Mouse (Mus musculus) stomach, embryonic 16.5 days (tissue): Measurements from ENCODE around the gene Susd6. TPM values are rescaled to one million over a fixed set of nuclear protein-coding genes. Genes with fewer than 3 reads are reported as not detected.
"Not testable (repeated sequence)": the region's sequence is repeated elsewhere in the genome, so short reads cannot be mapped to it uniquely, and the experiment has no call there.

ENCODE experiments used
- ATAC-seq: fragments of 200-750 bp; cut with Nextera tagmentation; 2 replicates; pipeline ENCODE4 v1.8.0; 2017; ENCODE audit warnings: moderate number of reproducible peaks, moderate TSS enrichment; ENCODE audit not compliant: insufficient read depth, low FRiP score
- H3K27ac ChIP-seq: fragments of 300-500 bp; sonication (generic); 2 replicates; pipeline ENCODE4 v1.5.1; 2014; ENCODE audit warnings: low read length
- H3K27me3 ChIP-seq: fragments of 300-500 bp; sonication (generic); 2 replicates; pipeline ENCODE4 v1.6.1; 2014; ENCODE audit warnings: low read length, control low read depth, mixed read lengths; ENCODE audit not compliant: control insufficient read depth, insufficient read depth
- H3K36me3 ChIP-seq: fragments of 300-500 bp; sonication (generic); 2 replicates; pipeline ENCODE4 v1.6.1; 2014; ENCODE audit warnings: low read length; ENCODE audit not compliant: control insufficient read depth, insufficient read depth
- H3K4me1 ChIP-seq: fragments of 300-500 bp; sonication (generic); 2 replicates; pipeline ENCODE4 v1.6.1; 2014; ENCODE audit warnings: low read length, control low read depth, mixed read lengths; ENCODE audit not compliant: control insufficient read depth, insufficient read depth
- H3K4me2 ChIP-seq: fragments of 300-500 bp; sonication (generic); 2 replicates; pipeline ENCODE4 v1.6.1; 2014; ENCODE audit warnings: low read depth, low read length, mixed read lengths
- H3K4me3 ChIP-seq: fragments of 300-500 bp; sonication (generic); replicated peaks from 2 replicates; pipeline ENCODE4 v1.5.1; 2014; ENCODE audit warnings: mild to moderate bottlenecking, low read length
- H3K9ac ChIP-seq: fragments of 300-500 bp; sonication (generic); 2 replicates; pipeline ENCODE4 v1.6.1; 2014; ENCODE audit warnings: low read length
- H3K9me3 ChIP-seq: fragments of 300-500 bp; sonication (generic); replicated peaks from 2 replicates; pipeline ENCODE4 v1.6.1; 2016; ENCODE audit warnings: low read length, control low read depth; ENCODE audit not compliant: control insufficient read depth
- WGBS: fragments of 180-500 bp; shearing (Covaris S2); extraction: QIAGEN DNeasy Blood & Tissue Kit; methylation state at CpG from one replicate; pipeline ENCODE4 v1.1.7; 2014; 5-methylcytosine and 5-hydroxymethylcytosine counted together
- polyA plus RNA-seq: library from polyadenylated mRNA; unstranded; fragments of >200 nt; fragmentation: Nextera tagmentation; extraction: Ambion mirVana; gene quantifications from 2 replicates; pipeline ENCODE4 v1.2.1, GENCODE M21; 2015

Gene Susd6
- polyA plus RNA-seq, 1 experiment from 2014 or later: 17.6 TPM

DNA sequence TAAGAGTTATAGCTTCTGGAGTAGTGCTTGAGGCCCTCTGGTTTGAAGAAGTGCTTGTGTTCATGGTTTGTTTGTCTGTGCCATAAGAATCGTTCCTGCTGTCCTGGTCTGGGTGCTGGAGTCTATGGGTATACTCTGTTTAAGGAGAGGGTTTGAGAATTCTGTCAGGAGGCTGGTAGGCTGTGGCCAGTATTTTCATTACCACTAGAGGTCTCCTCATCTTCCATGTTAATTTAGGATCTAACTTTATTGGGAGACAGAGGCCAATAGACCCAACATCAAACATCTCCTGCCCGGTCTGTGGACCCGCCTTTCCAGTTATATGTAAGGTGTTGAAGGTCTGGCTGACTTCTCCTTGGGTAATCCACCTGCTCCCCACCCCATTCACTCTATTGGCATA, 7.4 kb upstream of the Susd6 start:
- no peak overlapping the region for H3K4me2 ChIP-seq
- 49% methylated on average over 3 of the region's 3 CpGs for WGBS
- no peaks in the 10 kb centered on the region for H3K36me3 ChIP-seq
- no peak overlapping the region for H3K9ac ChIP-seq
- no peak for ATAC-seq
- no peaks in the 10 kb centered on the region for H3K27me3 ChIP-seq
- H3K4me3 ChIP-seq: no peak overlapping the region
- no peak overlapping the region for H3K27ac ChIP-seq
- H3K9me3 ChIP-seq: no peaks in the 10 kb centered on the region
- H3K4me1 ChIP-seq: 0 out of 2 replicates have a peak, but pooled peaks cover 3% of the 10 kb centered on the region

DNA sequence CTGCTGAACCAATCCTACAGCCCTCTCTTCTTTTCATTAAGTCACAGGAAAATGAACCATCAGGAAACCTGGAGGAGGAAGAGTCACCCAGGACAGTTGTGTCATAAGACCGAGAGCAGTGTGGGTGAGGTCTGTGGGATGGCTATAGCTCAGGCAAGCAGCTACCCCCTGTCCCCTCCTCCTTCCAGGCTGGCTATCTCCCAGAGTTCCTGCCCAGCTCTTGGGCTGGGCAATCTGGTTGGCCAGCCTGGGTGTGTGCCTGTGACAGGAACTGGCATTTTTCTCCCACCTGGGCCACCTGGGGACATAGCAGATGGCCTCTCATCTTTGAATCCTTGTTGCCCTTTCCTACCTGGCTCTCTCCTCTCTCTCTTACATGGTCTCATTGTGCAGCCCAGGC, 6.4 kb upstream of the Susd6 start:
- WGBS: 55% methylated on average over 1 of the region's 1 CpGs
- no peak for ATAC-seq
- no peak overlapping the region for H3K9ac ChIP-seq
- H3K9me3 ChIP-seq: no peaks in the 10 kb centered on the region
- H3K36me3 ChIP-seq: no peaks in the 10 kb centered on the region
- H3K4me2 ChIP-seq: no peak overlapping the region
- no peak overlapping the region for H3K4me3 ChIP-seq
- H3K4me1 ChIP-seq: 0 out of 2 replicates have a peak, but pooled peaks cover 3% of the 10 kb centered on the region
- no peaks in the 10 kb centered on the region for H3K27me3 ChIP-seq
- no peak overlapping the region for H3K27ac ChIP-seq

DNA sequence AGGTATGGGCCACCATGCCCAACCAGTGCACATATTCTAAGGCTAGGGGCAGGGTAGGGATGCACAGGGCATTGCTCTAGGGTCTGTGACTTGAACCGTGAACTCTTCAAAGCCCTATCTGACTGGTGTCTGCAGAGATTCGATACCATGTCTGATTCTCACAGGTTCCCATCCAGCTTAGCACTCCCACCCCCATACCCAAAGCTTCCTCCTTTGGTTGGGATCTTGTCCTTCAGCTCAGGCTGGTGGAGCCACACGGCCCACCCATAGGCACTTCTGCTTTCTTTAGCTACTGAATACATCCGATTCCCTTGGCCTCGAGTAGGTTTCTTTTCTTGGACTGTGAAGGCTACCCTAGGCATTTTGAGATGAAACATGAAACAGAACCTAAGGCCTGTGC, 5.3 kb upstream of the Susd6 start:
- 75% methylated on average over 5 of the region's 5 CpGs for WGBS
- Histone ChIP-seq H3K9me3 (no peaks in the 10 kb centered on the region), H3K36me3 (no peaks in the 10 kb centered on the region)

DNA sequence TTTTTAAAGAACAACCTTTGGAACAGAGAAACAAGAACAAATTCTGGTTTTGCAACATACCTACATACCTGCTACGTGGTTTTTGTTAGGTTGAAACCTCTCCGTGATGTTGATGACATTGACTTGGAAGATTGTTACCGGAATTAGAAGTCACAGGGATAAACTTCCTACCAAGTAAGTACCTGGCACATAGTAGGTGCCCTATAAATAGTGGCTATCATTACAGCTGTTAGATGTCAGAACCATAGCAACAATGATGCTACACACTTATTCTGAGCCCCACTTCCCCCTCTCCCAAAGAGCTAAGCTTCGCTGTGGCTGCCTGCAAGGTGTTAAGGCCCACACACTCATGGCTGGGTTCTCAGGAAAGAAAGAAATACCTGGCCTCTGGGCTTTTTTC, 4.7 kb upstream of the Susd6 start:
- 86% methylated on average over 4 of the region's 4 CpGs for WGBS
- ATAC-seq: no peak
- H3K27me3 ChIP-seq: no peaks in the 10 kb centered on the region
- 0 out of 2 replicates have a peak, but pooled peaks cover 3% of the 10 kb centered on the region for H3K4me1 ChIP-seq
- H3K4me3 ChIP-seq: no peak overlapping the region
- no peaks in the 10 kb centered on the region for H3K9me3 ChIP-seq
- H3K36me3 ChIP-seq: no peaks in the 10 kb centered on the region
- no peak overlapping the region for H3K27ac ChIP-seq
- no peak overlapping the region for H3K9ac ChIP-seq
- no peak overlapping the region for H3K4me2 ChIP-seq

More for the DNA sequence above, 5.3 kb upstream of the Susd6 start:
- no peak for ATAC-seq
- Histone ChIP-seq H3K27me3 (no peaks in the 10 kb centered on the region), H3K4me3 (no peak overlapping the region), H3K27ac (no peak overlapping the region; the same call in 1 of the 2 replicates), H3K4me1 (0 out of 2 replicates have a peak, but pooled peaks cover 3% of the 10 kb centered on the region), H3K9ac (no peak overlapping the region), H3K4me2 (no peak overlapping the region)

DNA sequence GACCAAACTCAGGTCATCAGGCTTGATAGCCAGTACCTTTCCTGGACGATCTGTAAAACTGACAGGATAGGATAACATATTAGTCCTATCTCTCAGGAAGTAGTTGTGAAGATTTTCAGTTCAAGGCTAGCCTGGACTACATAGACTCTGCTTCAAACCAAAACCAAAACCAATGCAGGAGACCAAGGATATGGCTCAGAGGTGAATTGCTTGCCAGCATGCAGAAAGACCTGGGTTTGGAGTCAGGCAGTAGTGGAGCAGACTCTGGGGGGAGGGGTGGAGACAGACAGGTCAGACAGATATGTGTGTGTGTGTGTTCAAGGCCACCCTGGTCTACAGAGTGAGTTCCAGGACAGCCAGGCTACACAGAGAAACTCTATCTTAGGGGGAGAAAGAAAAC, 3.7 kb upstream of the Susd6 start:
- H3K9me3 ChIP-seq: no peaks in the 10 kb centered on the region
- H3K27me3 ChIP-seq: no peaks in the 10 kb centered on the region
- ATAC-seq: no peak
- H3K4me1 ChIP-seq: peaks cover 3% of the 10 kb centered on the region; the same call in 1 of the 2 replicates
- no peak overlapping the region for H3K9ac ChIP-seq
- H3K4me2 ChIP-seq: no peak overlapping the region
- no peaks in the 10 kb centered on the region for H3K36me3 ChIP-seq
- H3K4me3 ChIP-seq: no peak overlapping the region
- no peak overlapping the region for H3K27ac ChIP-seq
- WGBS: 56% methylated on average over 1 of the region's 1 CpGs

DNA sequence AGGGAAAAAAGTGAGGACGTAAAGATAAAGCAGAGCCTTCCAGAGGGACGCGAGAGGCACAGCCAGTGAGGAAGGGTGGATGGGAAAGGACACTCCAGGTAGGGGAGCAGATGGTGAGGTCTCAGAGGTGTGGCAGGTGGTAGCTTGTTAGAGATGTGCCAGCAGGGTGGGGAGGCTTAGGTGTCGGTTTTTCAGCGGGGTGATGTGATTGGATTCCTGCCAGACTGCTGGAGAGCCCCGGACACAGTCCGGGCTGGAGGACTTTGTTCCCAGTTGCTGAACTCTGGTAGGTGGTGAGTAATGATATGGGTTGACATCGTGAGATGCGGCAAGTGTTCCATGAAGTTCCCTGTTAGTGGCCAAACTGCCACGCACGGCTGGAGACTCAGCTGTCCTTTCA, 2.7 kb upstream of the Susd6 start:
- no peaks in the 10 kb centered on the region for H3K9me3 ChIP-seq
- ATAC-seq: no peak
- H3K27me3 ChIP-seq: no peaks in the 10 kb centered on the region
- H3K27ac ChIP-seq: no peak overlapping the region
- WGBS: 35% methylated on average over 11 of the region's 11 CpGs
- no peaks in the 10 kb centered on the region for H3K36me3 ChIP-seq
- H3K4me3 ChIP-seq: no peak overlapping the region
- peaks cover 12% of the 10 kb centered on the region for H3K4me1 ChIP-seq
- H3K9ac ChIP-seq: no peak overlapping the region
- H3K4me2 ChIP-seq: no peak overlapping the region

DNA sequence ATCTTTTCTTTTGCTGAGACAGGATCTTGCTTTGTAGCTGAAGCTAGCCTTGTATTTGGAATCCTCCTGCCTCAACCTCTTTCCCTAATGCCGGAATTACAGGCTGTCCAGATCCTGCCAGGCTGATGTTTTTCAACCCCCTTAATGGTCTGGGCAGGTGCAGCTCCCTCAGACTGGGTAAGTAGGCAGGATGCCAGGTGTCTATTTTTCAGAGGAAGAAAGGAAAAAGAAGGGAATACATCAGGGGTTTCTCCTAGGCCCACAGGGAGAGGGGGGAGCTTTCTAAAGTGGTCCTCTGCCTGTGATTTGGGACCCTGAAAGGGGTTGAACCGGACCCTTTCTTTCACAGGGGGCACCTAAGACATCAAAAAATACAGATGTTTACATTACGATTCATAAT, 2.1 kb upstream of the Susd6 start:
- Histone ChIP-seq H3K4me3 (no peak overlapping the region), H3K9ac (no peak overlapping the region), H3K9me3 (no peaks in the 10 kb centered on the region), H3K4me1 (peaks cover 17% of the 10 kb centered on the region), H3K27ac (no peak overlapping the region), H3K36me3 (no peaks in the 10 kb centered on the region), H3K27me3 (no peaks in the 10 kb centered on the region), H3K4me2 (no peak overlapping the region)
- WGBS: 79% methylated on average over 3 of the region's 3 CpGs
- ATAC-seq: no peak

DNA sequence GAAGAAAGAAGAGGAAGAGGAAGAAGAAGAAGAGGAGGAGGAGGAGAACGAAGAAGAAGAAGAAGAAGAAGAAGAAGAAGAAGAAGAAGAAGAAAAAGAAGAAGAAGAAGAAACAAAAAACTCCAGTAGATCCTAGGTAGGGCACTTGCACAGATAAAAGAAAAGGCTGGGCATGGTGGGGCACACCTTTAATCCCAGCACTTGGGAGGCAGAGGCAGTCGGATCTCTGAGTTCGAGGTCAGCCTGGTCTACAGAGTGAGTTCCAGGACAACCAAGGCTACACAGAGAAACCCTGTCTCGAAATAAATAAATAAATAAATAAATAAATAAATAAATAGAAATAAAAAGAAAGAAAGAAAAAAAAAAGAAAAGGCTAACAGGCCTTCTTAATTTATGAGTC, 1.0 kb upstream of the Susd6 start:
- not testable (repeated sequence) for H3K36me3 ChIP-seq, H3K9me3 ChIP-seq, H3K4me2 ChIP-seq, H3K4me3 ChIP-seq, ATAC-seq, H3K27me3 ChIP-seq, H3K9ac ChIP-seq, H3K27ac ChIP-seq
- H3K4me1 ChIP-seq: peaks cover 17% of the 10 kb centered on the region
- WGBS: 83% methylated on average over 4 of the region's 4 CpGs

DNA sequence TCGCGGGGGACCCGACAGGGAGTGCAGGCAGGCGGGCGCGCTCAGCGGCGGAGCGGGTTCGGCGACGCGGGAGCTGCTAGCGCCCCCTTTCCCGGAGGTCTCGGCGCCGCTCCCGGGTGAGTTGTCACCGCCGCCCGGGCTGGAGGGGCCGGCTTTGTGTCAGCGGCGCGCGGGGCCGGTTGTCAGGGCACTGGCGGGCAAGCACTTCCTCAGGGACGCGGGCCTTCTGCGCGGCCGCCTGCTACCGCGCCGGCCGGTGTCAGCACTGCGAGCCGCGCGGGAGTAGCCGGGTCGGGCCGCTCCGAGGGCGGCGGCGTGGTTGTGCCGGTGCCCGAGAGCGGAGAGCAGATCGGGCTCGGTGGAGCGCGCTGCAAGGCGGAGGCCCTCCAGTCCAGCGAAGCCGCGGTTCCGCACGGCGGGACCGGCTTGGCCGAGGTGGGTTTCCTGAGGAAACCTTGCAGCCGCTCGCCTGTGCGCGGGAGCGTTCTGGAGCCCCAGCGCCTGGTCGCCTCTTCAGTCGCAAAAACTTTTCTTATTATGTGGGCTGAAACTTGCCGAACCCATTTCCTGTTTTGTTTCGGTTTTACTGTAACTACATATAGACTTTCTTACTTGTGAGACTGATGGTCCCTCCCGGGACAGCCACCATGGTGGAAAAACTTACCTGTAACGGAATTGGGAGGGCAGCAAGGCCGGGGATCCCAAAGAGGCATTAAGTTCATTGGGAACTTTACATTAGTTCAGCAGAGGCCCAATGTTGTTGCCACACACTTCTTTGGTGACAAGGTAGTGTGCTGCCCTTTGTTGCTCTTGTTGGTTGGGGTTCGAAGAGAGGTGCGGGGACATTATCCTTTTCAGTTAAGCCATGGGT, 625 bp downstream of the Susd6 start:
- Histone ChIP-seq H3K36me3 (no peaks in the 10 kb centered on the region), H3K27ac (peak overlapping the region; percentile 95), H3K9me3 (no peaks in the 10 kb centered on the region), H3K4me2 (peak overlapping the region; percentile 81), H3K4me3 (peak overlapping the region; percentile 92), H3K27me3 (no peaks in the 10 kb centered on the region), H3K4me1 (peaks cover 18% of the 10 kb centered on the region), H3K9ac (peak overlapping the region; percentile 96)
- WGBS: under 1% methylated on average over 80 of the region's 80 CpGs
- ATAC-seq: peak; percentile 72
